Mouse (Mus musculus): Measurements from ENCODE around the gene Fam160a1. TPM values are rescaled to one million over a fixed set of nuclear protein-coding genes. Genes with fewer than 3 reads are reported as not detected.

The Fam160a1 gene
- polyA plus RNA-seq, 1 experiment from 2014 or later = 0.64 TPM

- Histone ChIP-seq H3K9me3 (no peaks in the 10 kb centered on the region), H3K36me3 (no peaks in the 10 kb centered on the region), H3K4me1 (replicated peaks) (no peaks in the 10 kb centered on the region), H3K27ac (no peak overlapping the region), H3K4me3 (no peak overlapping the region), H3K27me3 (ENCODE audit: insufficient read depth, poor library complexity, severe bottlenecking) (no peaks in the 10 kb centered on the region)
- no peak for DNase-seq (ENCODE audit: low spot score)
- WGBS = 73% methylated on average over 2 of the region's 2 CpGs
Measured at GRCm38 (mm10) chr3:85725110-85725509, 92.0 kb downstream of the Fam160a1 start.

- H3K9me3 ChIP-seq = no peaks in the 10 kb centered on the region
- DNase-seq (ENCODE audit: low spot score) = no peak
- no peak overlapping the region for H3K27ac ChIP-seq
- H3K4me1 ChIP-seq (replicated peaks) = no peaks in the 10 kb centered on the region
- H3K36me3 ChIP-seq = no peaks in the 10 kb centered on the region
- H3K4me3 ChIP-seq = no peak overlapping the region
- 91% methylated on average over 6 of the region's 6 CpGs for WGBS
- H3K27me3 ChIP-seq (ENCODE audit: insufficient read depth, poor library complexity, severe bottlenecking) = no peaks in the 10 kb centered on the region
Measured at GRCm38 (mm10) chr3:85722581-85722980, 94.5 kb downstream of the Fam160a1 start.

DNA sequence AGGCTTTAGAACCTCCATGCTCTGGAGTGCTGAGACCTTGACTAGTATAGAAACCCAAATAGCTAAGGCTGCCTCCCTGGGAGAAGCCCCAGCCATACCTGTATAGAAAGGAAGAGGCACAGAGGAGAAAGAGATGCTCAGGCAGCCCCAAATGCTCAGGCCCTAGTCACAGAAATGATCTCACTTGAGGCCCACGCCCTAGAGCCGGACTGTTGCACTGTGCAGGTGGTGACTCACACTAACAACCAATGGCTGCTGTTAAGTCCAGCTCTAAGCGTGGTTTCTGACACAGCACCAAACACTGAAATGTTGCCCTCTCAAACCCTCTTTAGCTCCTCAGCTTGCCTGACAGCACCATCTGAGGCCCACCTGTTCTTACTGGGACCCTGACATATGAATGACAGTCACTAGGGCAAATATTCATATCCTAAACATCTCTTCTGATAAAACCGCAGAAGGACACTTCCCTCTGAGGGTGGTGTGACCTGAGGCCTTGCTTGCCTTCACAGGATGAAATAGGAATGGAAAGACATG is 101.3 kb downstream of the Fam160a1 start:
- WGBS = 86% methylated on average over 4 of the region's 4 CpGs
- no peak overlapping the region for H3K4me3 ChIP-seq

DNA sequence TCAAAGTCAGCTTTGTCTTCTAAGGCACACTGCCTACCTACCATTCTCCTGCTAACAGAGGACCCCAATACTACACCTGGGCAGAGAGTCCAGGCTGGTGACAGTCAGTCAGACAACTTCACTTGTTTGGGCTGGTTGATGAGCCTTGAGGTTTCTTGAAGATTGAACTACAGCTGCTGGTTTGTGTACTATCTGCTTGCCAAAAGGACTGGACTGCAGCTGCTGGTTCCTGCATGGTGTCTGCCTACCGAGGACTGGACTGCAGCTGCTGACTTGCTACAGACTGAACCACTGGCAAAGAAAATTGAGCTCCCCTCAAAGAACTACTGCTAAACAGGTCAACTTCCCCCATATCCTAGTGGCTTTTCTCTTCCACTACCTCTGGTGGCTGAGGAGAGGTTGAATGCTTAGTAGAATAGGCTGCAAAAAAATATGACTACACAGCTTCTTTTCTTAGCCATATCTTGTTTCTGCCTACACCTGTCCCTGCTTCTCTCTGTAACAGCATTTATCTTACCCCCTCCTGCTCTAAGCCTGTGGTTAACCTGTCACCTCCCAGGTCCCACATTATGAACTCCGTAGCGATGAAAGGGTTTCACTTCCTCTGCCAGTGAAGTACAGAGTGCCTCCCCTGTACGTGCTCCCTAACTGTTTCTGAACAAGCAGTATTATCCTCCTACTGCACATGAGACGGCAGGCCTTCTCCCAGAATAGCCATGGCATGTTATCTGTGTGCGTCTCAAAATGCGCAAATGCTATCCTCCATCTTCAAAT is 103.0 kb downstream of the Fam160a1 start:
- 91% methylated on average over 7 of the region's 7 CpGs for WGBS

More for the DNA sequence above, 101.3 kb downstream of the Fam160a1 start:
- Histone ChIP-seq H3K27ac (no peak overlapping the region), H3K9me3 (no peaks in the 10 kb centered on the region), H3K4me1 (replicated peaks) (peaks cover 4% of the 10 kb centered on the region; the same call in 1 of the 2 replicates), H3K27me3 (ENCODE audit: insufficient read depth, poor library complexity, severe bottlenecking) (no peaks in the 10 kb centered on the region), H3K36me3 (no peaks in the 10 kb centered on the region)
- no peak for DNase-seq (ENCODE audit: low spot score)

GRCm38 (mm10) chr3:85710695-85711094 is 106.4 kb downstream of the Fam160a1 start:
- Histone ChIP-seq H3K4me1 (replicated peaks) (peaks cover 4% of the 10 kb centered on the region; the same call in 1 of the 2 replicates), H3K4me3 (no peak overlapping the region), H3K36me3 (no peaks in the 10 kb centered on the region), H3K27ac (no peak overlapping the region), H3K27me3 (ENCODE audit: insufficient read depth, poor library complexity, severe bottlenecking) (no peaks in the 10 kb centered on the region), H3K9me3 (no peaks in the 10 kb centered on the region)
- WGBS = 78% methylated on average over 8 of the region's 8 CpGs
- DNase-seq (ENCODE audit: low spot score) = no peak

More for the DNA sequence above, 103.0 kb downstream of the Fam160a1 start:
- Histone ChIP-seq H3K4me1 (replicated peaks) (peaks cover 4% of the 10 kb centered on the region; the same call in 1 of the 2 replicates), H3K4me3 (no peak overlapping the region), H3K9me3 (no peaks in the 10 kb centered on the region), H3K27ac (no peak overlapping the region), H3K27me3 (ENCODE audit: insufficient read depth, poor library complexity, severe bottlenecking) (no peaks in the 10 kb centered on the region), H3K36me3 (no peaks in the 10 kb centered on the region)
- DNase-seq (ENCODE audit: low spot score) = no peak

- H3K9me3 ChIP-seq = no peaks in the 10 kb centered on the region
- H3K27ac ChIP-seq = no peak overlapping the region
- no peak overlapping the region for H3K4me3 ChIP-seq
- peak; percentile 37 for DNase-seq (ENCODE audit: low spot score)
- peaks cover 7% of the 10 kb centered on the region for H3K4me1 ChIP-seq (replicated peaks)
- no peaks in the 10 kb centered on the region for H3K27me3 ChIP-seq (ENCODE audit: insufficient read depth, poor library complexity, severe bottlenecking)
- H3K36me3 ChIP-seq = no peaks in the 10 kb centered on the region
- WGBS = 43% methylated on average over 7 of the region's 7 CpGs
Measured at GRCm38 (mm10) chr3:85707421-85707820, 109.7 kb downstream of the Fam160a1 start.

- DNase-seq (ENCODE audit: low spot score) = no peak
- H3K4me3 ChIP-seq = no peak overlapping the region
- 0 out of 2 replicates have a peak overlapping the region, but pooled peaks have one; percentile 18 for H3K27ac ChIP-seq
- 53% methylated on average over 6 of the region's 6 CpGs for WGBS
- no peaks in the 10 kb centered on the region for H3K27me3 ChIP-seq (ENCODE audit: insufficient read depth, poor library complexity, severe bottlenecking)
- H3K9me3 ChIP-seq = no peaks in the 10 kb centered on the region
- H3K36me3 ChIP-seq = no peaks in the 10 kb centered on the region
- H3K4me1 ChIP-seq (replicated peaks) = peaks cover 7% of the 10 kb centered on the region
Measured at GRCm38 (mm10) chr3:85703141-85703882, 113.8 kb downstream of the Fam160a1 start.

DNA sequence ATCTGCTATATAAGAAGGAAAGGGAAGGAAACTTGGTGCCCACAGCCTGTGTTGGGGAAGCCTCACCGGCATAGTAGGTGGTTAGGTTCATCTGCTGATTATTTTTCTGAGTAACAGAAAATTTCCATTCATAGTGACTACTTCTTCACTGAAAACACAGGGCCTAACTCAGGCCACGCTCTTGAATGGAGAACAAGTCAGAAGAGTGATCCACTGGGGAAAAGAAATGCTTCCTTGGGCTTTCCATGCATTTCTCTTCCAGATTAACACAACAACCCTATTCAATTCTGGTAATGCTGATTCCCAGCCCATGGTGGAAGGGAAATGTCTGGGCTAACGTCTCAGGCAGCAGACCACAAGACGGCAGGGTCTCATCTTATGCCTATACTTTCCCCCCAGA is 118.6 kb downstream of the Fam160a1 start:
- Histone ChIP-seq H3K36me3 (no peaks in the 10 kb centered on the region), H3K9me3 (no peaks in the 10 kb centered on the region), H3K27me3 (ENCODE audit: insufficient read depth, poor library complexity, severe bottlenecking) (no peaks in the 10 kb centered on the region), H3K4me3 (no peak overlapping the region), H3K27ac (no peak overlapping the region), H3K4me1 (replicated peaks) (peaks cover 6% of the 10 kb centered on the region)
- no peak for DNase-seq (ENCODE audit: low spot score)
- 88% methylated on average over 4 of the region's 4 CpGs for WGBS

DNA sequence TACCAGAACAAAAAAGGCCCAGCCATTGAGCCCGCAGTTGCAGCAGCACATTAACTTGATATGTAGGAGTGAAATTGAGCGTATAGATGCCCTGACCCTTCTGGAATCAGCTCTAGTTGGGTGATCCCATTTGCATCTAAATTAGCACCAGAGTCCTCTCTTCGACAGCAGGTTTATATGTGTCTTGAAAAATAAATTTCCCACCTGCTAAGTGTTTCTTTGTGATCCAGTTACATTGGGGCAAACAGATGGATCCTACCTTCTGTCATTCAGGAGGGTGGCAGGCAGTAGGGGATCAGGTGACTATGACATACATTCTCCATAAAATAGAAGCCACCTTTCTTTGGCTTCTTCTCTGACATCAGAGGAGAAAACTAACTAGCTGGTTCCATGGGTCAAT is 122.0 kb downstream of the Fam160a1 start:
- DNase-seq (ENCODE audit: low spot score) = no peak
- 78% methylated on average over 3 of the region's 3 CpGs for WGBS

DNA sequence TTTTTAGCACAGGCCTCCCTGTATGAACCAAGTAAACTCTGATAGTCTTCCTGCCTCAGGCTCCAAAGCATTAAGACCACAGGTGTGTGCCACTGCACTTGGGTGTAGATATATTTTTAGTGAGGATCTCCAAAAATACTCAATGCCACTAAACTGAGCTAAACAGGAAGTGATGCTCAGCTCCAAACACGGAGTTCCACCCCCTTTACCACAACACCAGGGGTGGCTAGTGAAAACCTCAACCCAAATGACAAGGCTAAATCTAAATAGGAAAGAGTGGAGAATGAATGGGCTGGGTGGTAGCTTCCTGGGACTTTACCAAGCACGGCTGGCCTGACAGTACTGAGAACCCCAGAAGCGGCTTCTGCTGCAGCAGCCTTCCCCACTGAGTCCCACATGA is 124.1 kb downstream of the Fam160a1 start:
- H3K27ac ChIP-seq = no peak overlapping the region
- H3K4me1 ChIP-seq (replicated peaks) = 0 out of 2 replicates have a peak, but pooled peaks cover 3% of the 10 kb centered on the region
- no peaks in the 10 kb centered on the region for H3K27me3 ChIP-seq (ENCODE audit: insufficient read depth, poor library complexity, severe bottlenecking)
- no peaks in the 10 kb centered on the region for H3K36me3 ChIP-seq
- 54% methylated on average over 3 of the region's 3 CpGs for WGBS
- DNase-seq (ENCODE audit: low spot score) = no peak
- no peaks in the 10 kb centered on the region for H3K9me3 ChIP-seq
- no peak overlapping the region for H3K4me3 ChIP-seq

More for the DNA sequence above, 122.0 kb downstream of the Fam160a1 start:
- H3K27ac ChIP-seq = no peak overlapping the region
- H3K4me1 ChIP-seq (replicated peaks) = peaks cover 3% of the 10 kb centered on the region; the same call in 1 of the 2 replicates
- no peaks in the 10 kb centered on the region for H3K9me3 ChIP-seq
- no peaks in the 10 kb centered on the region for H3K36me3 ChIP-seq
- H3K4me3 ChIP-seq = no peak overlapping the region
- no peaks in the 10 kb centered on the region for H3K27me3 ChIP-seq (ENCODE audit: insufficient read depth, poor library complexity, severe bottlenecking)

DNA sequence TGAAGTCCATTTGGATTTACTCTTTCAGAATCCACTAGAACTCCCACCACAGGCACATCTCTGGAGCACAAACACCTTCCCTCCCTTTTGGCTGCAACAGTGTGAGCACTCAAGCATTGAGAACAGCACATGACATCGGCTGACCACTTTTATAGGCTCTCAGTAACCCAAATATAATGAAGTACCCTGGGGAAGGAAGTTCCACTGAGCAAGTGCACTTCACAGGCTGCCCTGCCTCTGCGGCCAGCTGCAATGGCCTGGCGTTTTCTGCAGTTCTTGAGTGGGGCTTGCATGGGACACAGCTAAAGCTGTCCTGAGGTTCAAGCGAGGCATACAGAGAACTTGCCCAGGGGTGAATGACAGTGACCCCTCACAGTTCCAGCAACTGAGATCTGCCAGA is 126.0 kb downstream of the Fam160a1 start:
- 73% methylated on average over 4 of the region's 4 CpGs for WGBS
- H3K4me1 ChIP-seq (replicated peaks) = 0 out of 2 replicates have a peak, but pooled peaks cover 3% of the 10 kb centered on the region
- no peaks in the 10 kb centered on the region for H3K9me3 ChIP-seq

DNA sequence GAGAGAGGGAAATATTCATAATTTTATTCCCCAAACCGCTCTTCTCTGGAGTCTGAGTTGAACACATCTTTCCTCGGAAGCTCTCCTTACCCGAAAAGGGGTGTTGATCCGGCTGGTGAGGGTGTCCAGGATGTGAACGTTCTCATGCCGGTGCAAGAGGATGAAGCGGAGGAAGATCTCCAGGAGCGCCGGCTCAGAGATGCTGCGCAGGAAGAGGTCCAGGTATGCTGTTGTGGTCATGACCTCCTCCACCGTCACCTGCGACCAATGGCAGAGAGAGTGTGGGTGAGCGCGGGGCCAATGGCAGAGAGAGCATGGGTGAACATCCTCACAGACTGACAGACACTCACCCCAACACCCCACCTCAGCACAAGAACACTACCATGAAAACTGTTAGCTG is 128.8 kb downstream of the Fam160a1 start:
- Histone ChIP-seq H3K27me3 (ENCODE audit: insufficient read depth, poor library complexity, severe bottlenecking) (no peaks in the 10 kb centered on the region), H3K4me1 (replicated peaks) (0 out of 2 replicates have a peak, but pooled peaks cover 3% of the 10 kb centered on the region), H3K27ac (no peak overlapping the region), H3K36me3 (no peaks in the 10 kb centered on the region), H3K4me3 (no peak overlapping the region), H3K9me3 (no peaks in the 10 kb centered on the region)
- no peak for DNase-seq (ENCODE audit: low spot score)
- 94% methylated on average over 14 of the region's 14 CpGs for WGBS

More for the DNA sequence above, 126.0 kb downstream of the Fam160a1 start:
- Histone ChIP-seq H3K27ac (no peak overlapping the region), H3K36me3 (no peaks in the 10 kb centered on the region), H3K4me3 (no peak overlapping the region), H3K27me3 (ENCODE audit: insufficient read depth, poor library complexity, severe bottlenecking) (no peaks in the 10 kb centered on the region)
- DNase-seq (ENCODE audit: low spot score) = no peak

DNA sequence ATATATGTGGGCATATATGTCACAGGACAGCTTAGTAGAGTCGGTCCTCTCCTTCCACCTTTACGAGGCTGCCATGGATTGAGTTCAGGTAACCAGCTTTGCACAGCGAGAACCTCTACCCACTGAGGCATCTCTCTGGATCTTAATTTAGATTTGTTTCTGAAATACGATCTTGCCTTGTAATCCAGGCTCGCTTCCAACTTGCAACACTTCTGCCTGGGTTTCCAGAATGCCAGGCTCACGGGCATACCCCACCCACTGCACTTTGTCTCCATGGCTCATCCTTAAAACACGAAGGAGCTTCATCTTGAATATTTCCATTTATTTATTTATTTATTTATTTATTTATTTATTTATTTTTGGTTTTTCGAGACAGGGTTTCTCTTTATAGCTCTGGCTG is 131.8 kb downstream of the Fam160a1 start:
- no peaks in the 10 kb centered on the region for H3K4me1 ChIP-seq (replicated peaks)
- no peak for DNase-seq (ENCODE audit: low spot score)
- H3K9me3 ChIP-seq = no peaks in the 10 kb centered on the region
- 91% methylated on average over 8 of the region's 8 CpGs for WGBS
- H3K4me3 ChIP-seq = no peak overlapping the region
- no peaks in the 10 kb centered on the region for H3K36me3 ChIP-seq
- no peak overlapping the region for H3K27ac ChIP-seq
- no peaks in the 10 kb centered on the region for H3K27me3 ChIP-seq (ENCODE audit: insufficient read depth, poor library complexity, severe bottlenecking)

Measured in hindbrain, embryonic 10.5 days (tissue).